9 mouse cellular contexts compared by ENCODE assay signal in genomic region chr4:86823169-86823568, GRCm38 (mm10). TPM values are rescaled to one million over a fixed set of nuclear protein-coding genes. Genes with fewer than 3 reads are reported as not detected.
DNase-seq lines count a peak whose midpoint lies in the region; ATAC-seq and TF ChIP-seq lines count a peak whose summit lies in the region.
"Had no signal": no experiment of that assay in that cellular context is flagged by ENCODE, and none has a peak within 500 bp of the region (broad histone marks: within the 10 kb centered on the region; RNA-seq: fewer than 3 reads in every experiment).

No protein-coding gene starts in this region.

- TF ChIP-seq CTCF in MEL (IDR thresholded peaks at IDR 0.05 in 2 of 3, conservative IDR thresholded peaks at IDR 0.05 in 1 of 3; ENCODE audit: control insufficient read depth in 1 of 3, insufficient read depth in 1 of 3, low read depth in 2 of 3, low read length in 3 of 3, poor library complexity in 1 of 3, severe bottlenecking in 1 of 3) = peak; percentile 51 to 86 (median 75)
- TF ChIP-seq CTCF in brain, embryonic 14.5 days (IDR thresholded peaks at IDR 0.05; ENCODE audit: borderline replicate concordance, extremely low read depth, insufficient read depth, insufficient read length) = peak; percentile 61; the same call in 1 of the 2 replicates
- peak; percentile 85 for TF ChIP-seq CTCF in midbrain, postnatal 0 days (IDR thresholded peaks at IDR 0.05)

- TF ChIP-seq RAD21 in MEL (IDR thresholded peaks at IDR 0.05; ENCODE audit: low read depth, low read length) = peak; percentile 58

- no peak overlapping the region for H3K4me3 ChIP-seq in liver, embryonic 11.5 days (ENCODE audit: low read depth, low read length)
- no peak overlapping the region for H3K4me3 ChIP-seq in MEL (ENCODE audit: control insufficient read depth in 1 of 2, insufficient read depth in 1 of 2, low read depth in 2 of 2, low read length in 2 of 2)
- H3K4me3 ChIP-seq in midbrain, postnatal 0 days (ENCODE audit: low read depth, low read length) = no peak overlapping the region
- H3K4me3 ChIP-seq: heart, embryonic 13.5 days had no signal

- no peak overlapping the region for H3K9ac ChIP-seq in liver, embryonic 11.5 days (ENCODE audit: low read depth, low read length)
- no peak overlapping the region for H3K9ac ChIP-seq in MEL (ENCODE audit: control insufficient read depth, low read depth, low read length, poor library complexity, severe bottlenecking)
- no peak overlapping the region for H3K9ac ChIP-seq in midbrain, postnatal 0 days (replicated peaks; ENCODE audit: low read length, poor library complexity, severe bottlenecking)
- H3K9ac ChIP-seq: heart, embryonic 13.5 days had no signal

- TF ChIP-seq POLR2A in MEL (IDR thresholded peaks at IDR 0.05; ENCODE audit: control insufficient read depth in 1 of 2, insufficient read depth in 1 of 2, low read depth in 1 of 2, low read length in 2 of 2, poor library complexity in 1 of 2) = no peak
- TF ChIP-seq POLR2A in brain, embryonic 14.5 days (IDR thresholded peaks at IDR 0.05; ENCODE audit: borderline replicate concordance, extremely low read depth, insufficient read depth, insufficient read length, poor library complexity, severe bottlenecking) = no peak

- no peaks in the 10 kb centered on the region for H3K27me3 ChIP-seq in liver, embryonic 11.5 days (replicated peaks; ENCODE audit: control insufficient read depth, insufficient read depth, low read length)
- H3K27me3 ChIP-seq in MEL (ENCODE audit: control insufficient read depth in 1 of 2, insufficient read depth in 2 of 2, low read length in 2 of 2) = no peaks in the 10 kb centered on the region
- no peaks in the 10 kb centered on the region for H3K27me3 ChIP-seq in midbrain, postnatal 0 days (ENCODE audit: insufficient read depth, low read length)
- H3K27me3 ChIP-seq: heart, embryonic 13.5 days had no signal

- peaks cover 16% of the 10 kb centered on the region for H3K36me3 ChIP-seq in liver, embryonic 11.5 days (ENCODE audit: control insufficient read depth, insufficient read depth, low read length)
- H3K36me3 ChIP-seq in MEL (ENCODE audit: control insufficient read depth in 1 of 2, insufficient read depth in 2 of 2, low read length in 2 of 2) = peaks cover 0 to 24% of the 10 kb centered on the region in 2 experiments; a peak in 2 of 4 replicates
- H3K36me3 ChIP-seq in midbrain, postnatal 0 days (ENCODE audit: insufficient read depth, low read length) = peaks cover 25% of the 10 kb centered on the region

- no peaks in the 10 kb centered on the region for H3K9me3 ChIP-seq in liver, embryonic 11.5 days (ENCODE audit: control insufficient read depth, low read length)
- no peaks in the 10 kb centered on the region for H3K9me3 ChIP-seq in MEL (replicated peaks; ENCODE audit: insufficient read depth, low read length)
- no peaks in the 10 kb centered on the region for H3K9me3 ChIP-seq in midbrain, postnatal 0 days (ENCODE audit: low read length)
- H3K9me3 ChIP-seq: heart, embryonic 13.5 days had no signal

- WGBS in liver, embryonic 11.5 days = 73% methylated on average over 2 of the region's 2 CpGs
- WGBS in midbrain, postnatal 0 days = 86% methylated on average over 2 of the region's 2 CpGs

- no peak for TF ChIP-seq EP300 in MEL (IDR thresholded peaks at IDR 0.05; ENCODE audit: low read depth in 1 of 2, low read length in 2 of 2)

- peak; percentile 54 for DNase-seq in liver
- no peak for DNase-seq in liver, embryonic 11.5 days (ENCODE audit: low spot score)
- peak; percentile 80 for DNase-seq in MEL (ENCODE audit: low read depth, low spot score)
- peak; percentile 50 for DNase-seq in brain, embryonic 14.5 days (ENCODE audit: low read depth)
- DNase-seq in frontal cortex, postnatal 25 days (ENCODE audit: low spot score in 2 of 2) = peak; percentile 32 to 46
- DNase-seq in layer of hippocampus, adult 9-10 months (ENCODE audit: low spot score) = peak; percentile 38
- peak; percentile 75 for DNase-seq in midbrain, postnatal 0 days (ENCODE audit: low spot score)
- peak; percentile 22 to 40 for DNase-seq in urinary bladder, postnatal 36 days (ENCODE audit: low spot score in 2 of 2)

- no peak overlapping the region for H3K4me2 ChIP-seq in liver, embryonic 11.5 days
- H3K4me2 ChIP-seq in midbrain, postnatal 0 days (ENCODE audit: low read depth, low read length, poor library complexity, severe bottlenecking) = no peak overlapping the region
- H3K4me2 ChIP-seq: heart, embryonic 13.5 days had no signal

- H3K27ac ChIP-seq in liver, embryonic 11.5 days (ENCODE audit: low read depth, low read length) = no peak overlapping the region
- H3K27ac ChIP-seq in MEL (ENCODE audit: control insufficient read depth, low read depth, low read length) = no peak overlapping the region
- no peak overlapping the region for H3K27ac ChIP-seq in midbrain, postnatal 0 days (ENCODE audit: low read depth, low read length)
- H3K27ac ChIP-seq: heart, embryonic 13.5 days had no signal

- no peaks in the 10 kb centered on the region for H3K4me1 ChIP-seq in liver, embryonic 11.5 days (replicated peaks; ENCODE audit: control insufficient read depth, insufficient read depth, low read length)
- 0 out of 4 replicates have a peak, but pooled peaks cover 0 to 2% of the 10 kb centered on the region in 2 experiments for H3K4me1 ChIP-seq in MEL (ENCODE audit: control insufficient read depth in 1 of 2, insufficient read depth in 2 of 2, low read length in 2 of 2)
- no peaks in the 10 kb centered on the region for H3K4me1 ChIP-seq in midbrain, postnatal 0 days (ENCODE audit: insufficient read depth, low read length)

- ATAC-seq in liver, embryonic 11.5 days (replicated peaks; ENCODE audit: low FRiP score) = no peak
- no peak for ATAC-seq in midbrain, postnatal 0 days (ENCODE audit: low FRiP score)

- H3K79me2 ChIP-seq in MEL (ENCODE audit: control insufficient read depth, insufficient read depth, low read length, poor library complexity) = no peaks in the 10 kb centered on the region

TF ChIP-seq in MEL, 35 proteins besides CTCF, POLR2A, EP300 and RAD21:
- TF ChIP-seq NELFE (IDR thresholded peaks at IDR 0.05; ENCODE audit: low read depth, low read length) = no peak
- TF ChIP-seq ZKSCAN1 (IDR thresholded peaks at IDR 0.05; ENCODE audit: low read depth, low read length) = no peak
- no peak for TF ChIP-seq MYC (IDR thresholded peaks at IDR 0.05; ENCODE audit: low read depth, low read length)
- TF ChIP-seq SMC3 (IDR thresholded peaks at IDR 0.05; ENCODE audit: low read depth, low read length) = peak; percentile 44; the same call in 1 of the 2 replicates
- TF ChIP-seq ETS1 (IDR thresholded peaks at IDR 0.05; ENCODE audit: low read depth, low read length) = no peak
- no peak for TF ChIP-seq MEF2A (IDR thresholded peaks at IDR 0.05; ENCODE audit: extremely low read depth, insufficient replicate concordance, low read depth, low read length, poor library complexity, severe bottlenecking)
- TF ChIP-seq MAX (IDR thresholded peaks at IDR 0.05; ENCODE audit: low read length) = no peak
- no peak for TF ChIP-seq ZC3H11A (IDR thresholded peaks at IDR 0.05; ENCODE audit: low read depth, low read length)

RNA-seq across cellular contexts. Expression of gene Rps6, which starts 34.0 kb away (rescaled TPM):
- 1,053 and 1,060 TPM in 2 replicates for polyA plus RNA-seq in liver, embryonic 11.5 days (2014; fragmentation: Nextera tagmentation; extraction: Ambion mirVana)
- total RNA-seq in MEL (2012; rRNA removed) = 3,142 and 3,178 TPM in 2 replicates
- 1,000 to 10,000 TPM in 1 of 2 experiments, not detected in 1; 1,648 TPM for polyA plus RNA-seq in MEL (2012; ENCODE audit: insufficient read depth in 1 of 2, insufficient read length in 2 of 2, low read depth in 1 of 2, low replicate concordance in 2 of 2, missing spikeins in 1 of 2)
- 1,052 and 1,195 TPM in 2 replicates for polyA plus RNA-seq in brain, embryonic 14.5 days (2012; rRNA removed)
- total RNA-seq in midbrain, postnatal 0 days (2014; rRNA removed) = 941 and 988 TPM in 2 replicates
- 310 and 336 TPM in 2 replicates for polyA plus RNA-seq in midbrain, postnatal 0 days (2015; fragmentation: Nextera tagmentation; extraction: Ambion mirVana)

RNA-seq across cellular contexts. Expression of gene Acer2, which starts 51.0 kb away (rescaled TPM):
- polyA plus RNA-seq in liver, embryonic 11.5 days (2014; fragmentation: Nextera tagmentation; extraction: Ambion mirVana) = 16.3 and 19.4 TPM in 2 replicates
- total RNA-seq in MEL (2012; rRNA removed) = 0.35 and 0.36 TPM in 2 replicates
- under 1 TPM in 1 of 2 experiments, not detected in 1; 0.84 TPM for polyA plus RNA-seq in MEL (2012; ENCODE audit: insufficient read depth in 1 of 2, insufficient read length in 2 of 2, low read depth in 1 of 2, low replicate concordance in 2 of 2, missing spikeins in 1 of 2)
- polyA plus RNA-seq in brain, embryonic 14.5 days (2012; rRNA removed) = 8.9 and 12.7 TPM in 2 replicates
- 10.2 and 12.1 TPM in 2 replicates for total RNA-seq in midbrain, postnatal 0 days (2014; rRNA removed)
- polyA plus RNA-seq in midbrain, postnatal 0 days (2015; fragmentation: Nextera tagmentation; extraction: Ambion mirVana) = 12.8 and 14.0 TPM in 2 replicates
